Mouse (Mus musculus) heart, postnatal 10 days (tissue): Measurements from ENCODE around the gene Fxyd3. TPM values are rescaled to one million over a fixed set of nuclear protein-coding genes. Genes with fewer than 3 reads are reported as not detected.

Source experiments
- microRNA-seq, 2 experiments: library from miRNA; unstranded; fragments of <30 nt; microRNA quantifications; one replicate each; pipeline ENCODE4 v1.2.0; 2022
- total RNA-seq, 2 experiments: library from RNA; stranded (reverse); gene quantifications; 2 replicates each; pipeline ENCODE4 v1.2.3; 2021

Gene Fxyd3
- total RNA-seq, 2 experiments from 2014 or later: 2.8 to 5.1 TPM

Small RNA genes lying within 50 kb of the gene (microRNA-seq; reads per million reads assigned to microRNA genes)
- gene Mir7050: 0 reads per million in 2 experiments

Other genes starting within 250 kb of the Fxyd3 start
- not detected for gene Ffar3, start 220.5 kb downstream of the Fxyd3 start, total RNA-seq
- gene Ffar1, start 215.1 kb downstream of the Fxyd3 start, total RNA-seq: under 1 TPM in 1 of 2 experiments, not detected in 1; 0.05 TPM
- gene Cd22, start 196.4 kb downstream of the Fxyd3 start, total RNA-seq: 1 to 10 TPM; 1.1 to 1.4 TPM
- gene Mag, start 161.8 kb downstream of the Fxyd3 start, total RNA-seq: under 1 TPM in 1 of 2 experiments, not detected in 1; 0.48 TPM
- 1 to 10 TPM; 1.5 to 4.1 TPM for gene Hamp2, start 152.0 kb downstream of the Fxyd3 start, total RNA-seq
- gene Hamp, start 132.7 kb downstream of the Fxyd3 start, total RNA-seq: 1 to 10 TPM; 5.2 to 6.6 TPM
- 100 to 1,000 TPM in 1 of 2 experiments, 10 to 100 TPM in 1; 98.7 to 109 TPM for gene Usf2, start 119.9 kb downstream of the Fxyd3 start, total RNA-seq
- 1 to 10 TPM; 4.1 to 4.7 TPM for gene Lsr, start 103.2 kb downstream of the Fxyd3 start, total RNA-seq
- under 1 TPM; 0.25 to 0.36 TPM for gene Fam187b, start 102.9 kb downstream of the Fxyd3 start, total RNA-seq
- 10 to 100 TPM; 30.4 to 33.5 TPM for gene Fxyd5, start 34.2 kb downstream of the Fxyd3 start, total RNA-seq
- gene Fxyd7, start 25.2 kb downstream of the Fxyd3 start, total RNA-seq: 1 to 10 TPM; 1.3 to 1.6 TPM
- gene Fxyd1, start 19.5 kb downstream of the Fxyd3 start, total RNA-seq: 100 to 1,000 TPM; 695 to 726 TPM
- gene Lgi4, start 17.4 kb downstream of the Fxyd3 start, total RNA-seq: 1 to 10 TPM; 3.0 to 4.3 TPM
- 1 to 10 TPM; 2.5 to 3.0 TPM for gene Hpn, start 38.6 kb upstream of the Fxyd3 start, total RNA-seq
- gene Scn1b, start 50.3 kb upstream of the Fxyd3 start, total RNA-seq: 10 to 100 TPM; 13.2 to 13.9 TPM
- gene Gramd1a, start 79.2 kb upstream of the Fxyd3 start, total RNA-seq: 10 to 100 TPM; 25.6 to 31.4 TPM
- not detected for gene Scgb2b2, start 213.8 kb upstream of the Fxyd3 start, total RNA-seq
- not detected for gene Scgb1b2, start 215.1 kb upstream of the Fxyd3 start, total RNA-seq